Comparison of ENCODE assay signal across 8 mouse cellular contexts in genomic region chr17:33981192-33981909, GRCm38 (mm10). TPM values are rescaled to one million over a fixed set of nuclear protein-coding genes. Genes with fewer than 3 reads are reported as not detected.
A peak's percentile ranks its signal among the peaks of the same experiment; 100 is the strongest.
DNase-seq lines count a peak whose midpoint lies in the region; ATAC-seq and TF ChIP-seq lines count a peak whose summit lies in the region.
"Not testable (repeated sequence)": the region's sequence is repeated elsewhere in the genome, so short reads cannot be mapped to it uniquely, and the experiment has no call there.

No protein-coding gene starts in this region.

- peaks cover 24% of the 10 kb centered on the region for H3K27me3 ChIP-seq in hindbrain, postnatal 0 days (ENCODE audit: insufficient read depth, low read length)

- DNase-seq in embryo, embryonic 10.5 days (ENCODE audit: low spot score), result peak; percentile 97
- peak; percentile 84 for DNase-seq in gastrocnemius, postnatal 14 days
- DNase-seq in hindbrain, postnatal 0 days (ENCODE audit: low spot score), result peak; percentile 98
- DNase-seq in left cerebral cortex, adult 11 months (ENCODE audit: low spot score), result peak; percentile 89
- peak; percentile 87 for DNase-seq in lung, postnatal 14 days
- peak; percentile 98 for DNase-seq in retina, postnatal 1 day
- DNase-seq in thymus, postnatal 25 days, result peak; percentile 89

- peak overlapping the region; percentile 58 for H3K4me2 ChIP-seq in hindbrain, postnatal 0 days (ENCODE audit: low read depth, low read length)

- peak overlapping the region; percentile 43 for H3K9ac ChIP-seq in hindbrain, postnatal 0 days (replicated peaks; ENCODE audit: low read length)

- peak; percentile 66 for ATAC-seq in activated CD4-positive, CD25-positive, alpha-beta regulatory T cell, adult 4 months
- ATAC-seq in hindbrain, postnatal 0 days, result peak; percentile 96

- H3K36me3 ChIP-seq in hindbrain, postnatal 0 days (ENCODE audit: insufficient read depth, low read length), result not testable (repeated sequence)

- H3K4me3 ChIP-seq in hindbrain, postnatal 0 days (ENCODE audit: low read length), result peak overlapping the region; percentile 44

- peak overlapping the region; percentile 94 for H3K27ac ChIP-seq in hindbrain, postnatal 0 days

- H3K9me3 ChIP-seq in hindbrain, postnatal 0 days (ENCODE audit: low read length), result not testable (repeated sequence)

- intact Hi-C loops in gastrocnemius, postnatal 14 days (cut with DNase I; ENCODE audit: low total_unique reads), result not testable (repeated sequence)

- not testable (repeated sequence) for H3K4me1 ChIP-seq in hindbrain, postnatal 0 days (ENCODE audit: insufficient read depth, low read length)

- peak; percentile 76 for TF ChIP-seq CTCF in hindbrain, postnatal 0 days (IDR thresholded peaks at IDR 0.05; ENCODE audit: low read depth)

- under 1% methylated on average over 27 of the region's 27 CpGs for WGBS in hindbrain, postnatal 0 days

RNA-seq across cellular contexts. Expression of gene H2-K1, which starts 18.8 kb away (rescaled TPM):
- 1,000 to 10,000 TPM; 4,668 to 6,585 TPM for polyA plus RNA-seq in activated CD4-positive, CD25-positive, alpha-beta regulatory T cell, adult 4 months (2017; shearing (Covaris generic))
- 10 to 100 TPM; 26.5 to 40.1 TPM for total RNA-seq in gastrocnemius, postnatal 14 days (2021)
- 21.6 and 33.2 TPM in 2 replicates for total RNA-seq in hindbrain, postnatal 0 days (2014; rRNA removed)
- polyA plus RNA-seq in hindbrain, postnatal 0 days (2015; fragmentation: Nextera tagmentation; extraction: Ambion mirVana), result 23.9 and 26.2 TPM in 2 replicates

RNA-seq across cellular contexts. Expression of gene Rps18, which starts 25.6 kb away (rescaled TPM):
- polyA plus RNA-seq in activated CD4-positive, CD25-positive, alpha-beta regulatory T cell, adult 4 months (2017; shearing (Covaris generic)), result 1,000 to 10,000 TPM; 6,680 to 7,218 TPM
- total RNA-seq in gastrocnemius, postnatal 14 days (2021), result 100 to 1,000 TPM; 464 to 543 TPM
- 1,180 and 1,309 TPM in 2 replicates for total RNA-seq in hindbrain, postnatal 0 days (2014; rRNA removed)
- polyA plus RNA-seq in hindbrain, postnatal 0 days (2015; fragmentation: Nextera tagmentation; extraction: Ambion mirVana), result 904 and 918 TPM in 2 replicates

RNA-seq across cellular contexts. Expression of gene Vps52, which starts 25.7 kb away (rescaled TPM):
- 10 to 100 TPM; 25.1 to 28.2 TPM for polyA plus RNA-seq in activated CD4-positive, CD25-positive, alpha-beta regulatory T cell, adult 4 months (2017; shearing (Covaris generic))
- 10 to 100 TPM; 30.5 to 33.1 TPM for total RNA-seq in gastrocnemius, postnatal 14 days (2021)
- total RNA-seq in hindbrain, postnatal 0 days (2014; rRNA removed), result 55.6 and 57.4 TPM in 2 replicates
- polyA plus RNA-seq in hindbrain, postnatal 0 days (2015; fragmentation: Nextera tagmentation; extraction: Ambion mirVana), result 62.1 and 63.2 TPM in 2 replicates

RNA-seq across cellular contexts. Expression of gene B3galt4, which starts 30.1 kb away (rescaled TPM):
- polyA plus RNA-seq in activated CD4-positive, CD25-positive, alpha-beta regulatory T cell, adult 4 months (2017; shearing (Covaris generic)), result 10 to 100 TPM; 18.7 to 19.0 TPM
- 1 to 10 TPM; 2.3 to 2.7 TPM for total RNA-seq in gastrocnemius, postnatal 14 days (2021)
- total RNA-seq in hindbrain, postnatal 0 days (2014; rRNA removed), result 8.9 and 12.3 TPM in 2 replicates
- polyA plus RNA-seq in hindbrain, postnatal 0 days (2015; fragmentation: Nextera tagmentation; extraction: Ambion mirVana), result 10.7 and 11.6 TPM in 2 replicates

RNA-seq across cellular contexts. Expression of gene Wdr46, which starts 40.9 kb away (rescaled TPM):
- 10 to 100 TPM; 11.8 to 16.6 TPM for polyA plus RNA-seq in activated CD4-positive, CD25-positive, alpha-beta regulatory T cell, adult 4 months (2017; shearing (Covaris generic))
- total RNA-seq in gastrocnemius, postnatal 14 days (2021), result 10 to 100 TPM; 11.1 to 12.3 TPM
- 16.6 and 16.8 TPM in 2 replicates for total RNA-seq in hindbrain, postnatal 0 days (2014; rRNA removed)
- polyA plus RNA-seq in hindbrain, postnatal 0 days (2015; fragmentation: Nextera tagmentation; extraction: Ambion mirVana), result 16.7 and 17.9 TPM in 2 replicates

Comparison
In these comparisons a context has a peak if more than half of its experiments do, and no peak if none do; other contexts are left out.
1. Peak in every context shown above with its lines: DNase-seq, ATAC-seq, H3K4me3 ChIP-seq and H3K27ac ChIP-seq.